Comparison of ENCODE assay signal across 11 mouse cellular contexts in the genomic region with DNA sequence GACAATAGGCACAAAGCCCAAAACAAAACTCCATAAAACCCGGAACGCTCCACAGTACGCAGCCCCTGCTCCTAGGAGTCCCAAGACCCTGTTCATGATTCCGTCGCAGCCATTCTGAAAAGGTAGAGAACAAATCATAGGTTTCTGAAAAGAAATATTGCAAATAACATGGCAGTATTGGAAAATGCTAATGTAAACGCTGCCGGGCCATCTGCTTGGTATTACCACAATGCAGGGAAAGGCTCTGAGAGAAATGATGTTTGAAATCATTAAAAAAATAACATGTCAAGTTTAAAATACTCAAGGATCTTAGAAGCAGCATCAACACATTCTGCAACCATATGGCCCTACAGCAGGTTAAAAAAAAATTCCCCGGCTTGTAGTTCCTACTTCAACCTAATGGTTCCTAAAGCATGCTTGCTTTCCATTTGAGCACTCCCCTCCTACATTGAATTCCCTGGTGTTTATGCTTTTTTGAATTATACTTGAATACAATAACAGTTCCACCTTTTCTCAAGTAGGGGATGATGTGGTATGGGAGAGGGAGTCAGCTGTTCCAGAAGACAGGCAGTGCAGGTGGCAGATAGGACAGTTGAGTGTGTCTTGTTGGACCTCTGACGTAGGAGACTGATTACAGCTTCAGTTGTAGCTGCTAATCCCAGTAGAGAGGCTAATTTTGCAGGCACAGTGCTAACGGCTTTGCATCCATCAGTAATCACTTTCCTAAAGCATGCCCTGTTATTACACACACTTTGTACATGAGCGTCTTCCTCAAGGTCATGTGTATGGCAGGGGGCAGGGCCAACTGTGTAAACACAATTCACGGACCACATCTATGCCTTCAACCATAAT.
DNase-seq lines count a peak whose midpoint lies in the region; ATAC-seq and TF ChIP-seq lines count a peak whose summit lies in the region.
"Had no signal": no experiment of that assay in that cellular context is flagged by ENCODE, and none has a peak within 500 bp of the region (broad histone marks: within the 10 kb centered on the region; RNA-seq: fewer than 3 reads in every experiment).

No protein-coding gene starts in this region.

- H3K36me3 ChIP-seq in forebrain, embryonic 14.5 days (ENCODE audit: control insufficient read depth, insufficient read depth, low read length): no peaks in the 10 kb centered on the region
- no peaks in the 10 kb centered on the region for H3K36me3 ChIP-seq in hindbrain, embryonic 16.5 days (ENCODE audit: control insufficient read depth, insufficient read depth, low read length)
- H3K36me3 ChIP-seq in midbrain, embryonic 16.5 days (ENCODE audit: control insufficient read depth, insufficient read depth, low read length): no peaks in the 10 kb centered on the region
- no peaks in the 10 kb centered on the region for H3K36me3 ChIP-seq in intestine, postnatal 0 days (ENCODE audit: control insufficient read depth, insufficient read depth)

- peak; percentile 76 for ATAC-seq in forebrain, embryonic 14.5 days
- ATAC-seq in hindbrain, embryonic 16.5 days: peak; percentile 46
- no peak for ATAC-seq in midbrain, embryonic 16.5 days
- ATAC-seq in intestine, postnatal 0 days: no peak

- peak overlapping the region; percentile 89 for H3K27ac ChIP-seq in forebrain, embryonic 14.5 days (ENCODE audit: low read depth, low read length)
- H3K27ac ChIP-seq in hindbrain, embryonic 16.5 days (ENCODE audit: low read depth, low read length): peak overlapping the region; percentile 13; the same call in 1 of the 2 replicates
- peak overlapping the region; percentile 68 for H3K27ac ChIP-seq in midbrain, embryonic 16.5 days (ENCODE audit: low read length)
- no peak overlapping the region for H3K27ac ChIP-seq in intestine, postnatal 0 days (ENCODE audit: low read depth, low read length)

- peak overlapping the region; percentile 5; the same call in 1 of the 2 replicates for H3K9ac ChIP-seq in forebrain, embryonic 14.5 days (ENCODE audit: low read length)
- H3K9ac ChIP-seq in hindbrain, embryonic 16.5 days (ENCODE audit: low read depth, low read length): no peak overlapping the region
- H3K9ac ChIP-seq in midbrain, embryonic 16.5 days (ENCODE audit: low read depth, low read length): no peak overlapping the region
- no peak overlapping the region for H3K9ac ChIP-seq in intestine, postnatal 0 days (ENCODE audit: low read depth, low read length)

- H3K4me1 ChIP-seq in forebrain, embryonic 14.5 days (ENCODE audit: control insufficient read depth, insufficient read depth, low read length): peaks cover 26% of the 10 kb centered on the region
- H3K4me1 ChIP-seq in hindbrain, embryonic 16.5 days (ENCODE audit: control insufficient read depth, insufficient read depth, low read depth, low read length): peaks cover 12% of the 10 kb centered on the region
- H3K4me1 ChIP-seq in midbrain, embryonic 16.5 days (ENCODE audit: control insufficient read depth, insufficient read depth, low read length): peaks cover 16% of the 10 kb centered on the region
- no peaks in the 10 kb centered on the region for H3K4me1 ChIP-seq in intestine, postnatal 0 days (replicated peaks; ENCODE audit: control insufficient read depth, insufficient read depth, low read length)

- intact Hi-C loops in left cerebral cortex, postnatal 36 days (cut with DNase I): no loop called here

- no peaks in the 10 kb centered on the region for H3K9me3 ChIP-seq in forebrain, embryonic 14.5 days (replicated peaks; ENCODE audit: control insufficient read depth, low read length)
- H3K9me3 ChIP-seq in hindbrain, embryonic 16.5 days (ENCODE audit: control insufficient read depth, low read length): no peaks in the 10 kb centered on the region
- no peaks in the 10 kb centered on the region for H3K9me3 ChIP-seq in midbrain, embryonic 16.5 days (replicated peaks; ENCODE audit: control insufficient read depth, low read length, poor library complexity, severe bottlenecking)
- H3K9me3 ChIP-seq in intestine, postnatal 0 days (ENCODE audit: control insufficient read depth): no peaks in the 10 kb centered on the region

- H3K4me2 ChIP-seq in forebrain, embryonic 14.5 days (ENCODE audit: low read length): peak overlapping the region; percentile 12; the same call in 1 of the 2 replicates
- no peak overlapping the region for H3K4me2 ChIP-seq in hindbrain, embryonic 16.5 days (ENCODE audit: low read length)
- H3K4me2 ChIP-seq in midbrain, embryonic 16.5 days (ENCODE audit: low read length): no peak overlapping the region
- H3K4me2 ChIP-seq in intestine, postnatal 0 days (replicated peaks; ENCODE audit: low read depth): no peak overlapping the region

- H3K4me3 ChIP-seq in forebrain, embryonic 14.5 days (ENCODE audit: low read depth, low read length): no peak overlapping the region
- no peak overlapping the region for H3K4me3 ChIP-seq in hindbrain, embryonic 16.5 days (ENCODE audit: low read length)
- H3K4me3 ChIP-seq in midbrain, embryonic 16.5 days (ENCODE audit: low read depth, low read length): no peak overlapping the region
- H3K4me3 ChIP-seq in intestine, postnatal 0 days (ENCODE audit: low read depth, low read length): no peak overlapping the region

- 60% methylated on average over 12 of the region's 12 CpGs for WGBS in forebrain, embryonic 14.5 days
- WGBS in hindbrain, embryonic 16.5 days: 47% methylated on average over 12 of the region's 12 CpGs
- WGBS in midbrain, embryonic 16.5 days: 61% methylated on average over 12 of the region's 12 CpGs
- WGBS in intestine, postnatal 0 days: 65% methylated on average over 12 of the region's 12 CpGs

- TF ChIP-seq CTCF in intestine, postnatal 0 days (IDR thresholded peaks at IDR 0.05; ENCODE audit: low read depth): no peak

- no peaks in the 10 kb centered on the region for H3K27me3 ChIP-seq in forebrain, embryonic 14.5 days (replicated peaks; ENCODE audit: control insufficient read depth, insufficient read depth, low read length)
- H3K27me3 ChIP-seq in hindbrain, embryonic 16.5 days (replicated peaks; ENCODE audit: control insufficient read depth, insufficient read depth, low read length): no peaks in the 10 kb centered on the region
- H3K27me3 ChIP-seq in midbrain, embryonic 16.5 days (ENCODE audit: control insufficient read depth, insufficient read depth, low read depth, low read length): no peaks in the 10 kb centered on the region
- no peaks in the 10 kb centered on the region for H3K27me3 ChIP-seq in intestine, postnatal 0 days (replicated peaks; ENCODE audit: control insufficient read depth, insufficient read depth, low read length)

- DNase-seq in left cerebral cortex, adult 11 months (ENCODE audit: low spot score): peak; percentile 26
- no peak for DNase-seq in left cerebral cortex, postnatal 36 days (ENCODE audit: low spot score in 2 of 2)
- peak; percentile 83 for DNase-seq in forebrain, embryonic 14.5 days (ENCODE audit: low spot score)
- no peak for DNase-seq in thymus, postnatal 36 days
- no peak for DNase-seq in cerebellum, adult 18-20 months
- DNase-seq: kidney, adult 18-20 months; lung, postnatal 4 days; thymus, adult 18-20 months had no signal

Comparison
In these comparisons a context has a peak if more than half of its experiments do, and no peak if none do; other contexts are left out.
1. DNase-seq: peak in left cerebral cortex, adult 11 months (single experiment) and forebrain, embryonic 14.5 days (single experiment); none in left cerebral cortex, postnatal 36 days (0 of 2), thymus, postnatal 36 days (0 of 2) and cerebellum, adult 18-20 months (0 of 2).
2. ATAC-seq: peak in forebrain, embryonic 14.5 days (single experiment) and hindbrain, embryonic 16.5 days (single experiment); none in midbrain, embryonic 16.5 days (single experiment) and intestine, postnatal 0 days (single experiment).